Mouse (Mus musculus): ENCODE data around the gene Dpysl4. TPM values are rescaled to one million over a fixed set of nuclear protein-coding genes. Genes with fewer than 3 reads are reported as not detected.

The Dpysl4 gene
- polyA plus RNA-seq, 1 experiment: 0.25 TPM

GRCm38 (mm10) chr7:139096399-139096798 lies 10.6 kb downstream of the Dpysl4 start:
- TF ChIP-seq CTCF (conservative IDR thresholded peaks at IDR 0.05; ENCODE audit: insufficient read depth, insufficient read length, low read depth, low read length) (no peak), POLR2A (IDR thresholded peaks at IDR 0.05; ENCODE audit: low read depth, low read length) (no peak)
- 90% methylated on average over 6 of the region's 6 CpGs for WGBS
- Histone ChIP-seq H3K27ac (ENCODE audit: insufficient read depth, low read depth, low read length) (no peak overlapping the region), H3K27me3 (replicated peaks; ENCODE audit: control insufficient read depth, insufficient read depth, low read length) (no peaks in the 10 kb centered on the region), H3K4me3 (ENCODE audit: insufficient read depth, low read depth, low read length) (no peak overlapping the region), H3K4me1 (ENCODE audit: control insufficient read depth, insufficient read depth, low read length) (no peaks in the 10 kb centered on the region), H3K36me3 (ENCODE audit: control insufficient read depth, insufficient read depth, low read length) (no peaks in the 10 kb centered on the region)
- DNase-seq: no peak

DNA sequence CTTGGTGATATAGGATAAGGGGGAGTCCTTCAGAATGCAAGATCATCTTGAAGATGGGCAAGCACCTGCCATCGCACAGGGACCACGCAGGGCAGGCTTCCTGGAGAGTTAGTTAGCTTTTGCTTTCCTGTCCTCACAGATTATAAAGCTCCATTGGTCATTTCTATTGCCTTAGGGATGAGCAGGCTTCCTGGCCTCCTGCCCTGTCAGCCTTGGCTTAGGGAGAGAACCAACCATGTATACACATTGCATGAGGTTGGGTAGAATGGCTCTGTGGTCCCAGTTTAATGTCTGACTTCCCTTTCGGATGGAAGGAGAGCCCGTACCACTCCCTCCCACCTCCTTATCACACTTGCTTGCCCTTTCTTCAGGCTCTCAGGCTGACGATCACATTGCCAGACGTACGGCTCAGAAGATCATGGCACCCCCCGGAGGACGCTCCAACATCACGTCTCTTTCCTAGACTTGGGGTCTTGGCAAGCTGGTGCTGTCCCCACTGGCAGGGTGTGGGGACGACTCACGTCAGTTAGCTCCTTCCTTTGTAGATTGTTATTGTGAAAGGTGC lies 14.8 kb downstream of the Dpysl4 start:
- Histone ChIP-seq H3K36me3 (ENCODE audit: control insufficient read depth, insufficient read depth, low read length) (no peaks in the 10 kb centered on the region), H3K4me3 (ENCODE audit: insufficient read depth, low read depth, low read length) (no peak overlapping the region), H3K27me3 (replicated peaks; ENCODE audit: control insufficient read depth, insufficient read depth, low read length) (no peaks in the 10 kb centered on the region), H3K4me1 (ENCODE audit: control insufficient read depth, insufficient read depth, low read length) (no peaks in the 10 kb centered on the region), H3K27ac (ENCODE audit: insufficient read depth, low read depth, low read length) (no peak overlapping the region)
- WGBS: 83% methylated on average over 12 of the region's 12 CpGs
- no peak for DNase-seq
- TF ChIP-seq POLR2A (IDR thresholded peaks at IDR 0.05; ENCODE audit: low read depth, low read length) (no peak), CTCF (conservative IDR thresholded peaks at IDR 0.05; ENCODE audit: insufficient read depth, insufficient read length, low read depth, low read length) (no peak)

GRCm38 (mm10) chr7:139101286-139101804 lies 15.5 kb downstream of the Dpysl4 start:
- TF ChIP-seq CTCF (conservative IDR thresholded peaks at IDR 0.05; ENCODE audit: insufficient read depth, insufficient read length, low read depth, low read length) (no peak), POLR2A (IDR thresholded peaks at IDR 0.05; ENCODE audit: low read depth, low read length) (no peak)
- DNase-seq: no peak

DNA sequence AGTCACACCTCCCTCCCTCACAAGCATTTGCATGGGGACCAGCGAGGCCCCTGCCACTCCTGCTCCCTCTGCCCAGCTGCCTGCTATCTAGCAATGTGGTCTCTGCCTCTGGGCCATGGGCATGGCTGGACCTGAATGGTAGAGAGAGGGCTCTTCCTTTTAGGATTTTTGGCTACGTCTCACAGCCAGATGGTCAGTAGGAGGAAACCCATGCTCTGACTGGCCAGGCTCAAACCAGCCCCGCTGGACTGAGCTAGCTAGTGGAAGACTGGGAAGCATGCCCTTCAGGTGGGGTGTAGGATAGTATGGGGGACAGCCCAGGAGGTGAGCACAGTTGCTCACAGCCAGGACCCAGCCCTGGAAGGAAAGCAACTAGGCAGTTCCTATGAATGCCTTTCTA lies 16.0 kb downstream of the Dpysl4 start:
- Histone ChIP-seq H3K36me3 (ENCODE audit: control insufficient read depth, insufficient read depth, low read length) (no peaks in the 10 kb centered on the region), H3K4me1 (ENCODE audit: control insufficient read depth, insufficient read depth, low read length) (no peaks in the 10 kb centered on the region), H3K27me3 (replicated peaks; ENCODE audit: control insufficient read depth, insufficient read depth, low read length) (no peaks in the 10 kb centered on the region), H3K4me3 (ENCODE audit: insufficient read depth, low read depth, low read length) (no peak overlapping the region), H3K27ac (ENCODE audit: insufficient read depth, low read depth, low read length) (no peak overlapping the region)
- no peak for DNase-seq
- WGBS: 83% methylated on average over 3 of the region's 3 CpGs
- TF ChIP-seq CTCF (conservative IDR thresholded peaks at IDR 0.05; ENCODE audit: insufficient read depth, insufficient read length, low read depth, low read length): no peak

More at GRCm38 (mm10) chr7:139101286-139101804, 15.5 kb downstream of the Dpysl4 start:
- Histone ChIP-seq H3K4me1 (ENCODE audit: control insufficient read depth, insufficient read depth, low read length) (no peaks in the 10 kb centered on the region), H3K36me3 (ENCODE audit: control insufficient read depth, insufficient read depth, low read length) (no peaks in the 10 kb centered on the region), H3K27me3 (replicated peaks; ENCODE audit: control insufficient read depth, insufficient read depth, low read length) (no peaks in the 10 kb centered on the region), H3K27ac (ENCODE audit: insufficient read depth, low read depth, low read length) (no peak overlapping the region), H3K4me3 (ENCODE audit: insufficient read depth, low read depth, low read length) (no peak overlapping the region)
- 79% methylated on average over 10 of the region's 10 CpGs for WGBS

GRCm38 (mm10) chr7:139103960-139104381 lies 18.2 kb downstream of the Dpysl4 start:
- no peak for DNase-seq
- WGBS: 64% methylated on average over 10 of the region's 10 CpGs
- H3K27ac ChIP-seq (ENCODE audit: insufficient read depth, low read depth, low read length): no peak overlapping the region
- no peak overlapping the region for H3K4me3 ChIP-seq (ENCODE audit: insufficient read depth, low read depth, low read length)
- no peaks in the 10 kb centered on the region for H3K36me3 ChIP-seq (ENCODE audit: control insufficient read depth, insufficient read depth, low read length)
- no peaks in the 10 kb centered on the region for H3K27me3 ChIP-seq (replicated peaks; ENCODE audit: control insufficient read depth, insufficient read depth, low read length)
- no peak for TF ChIP-seq POLR2A (IDR thresholded peaks at IDR 0.05; ENCODE audit: low read depth, low read length)
- TF ChIP-seq CTCF (conservative IDR thresholded peaks at IDR 0.05; ENCODE audit: insufficient read depth, insufficient read length, low read depth, low read length): no peak
- H3K4me1 ChIP-seq (ENCODE audit: control insufficient read depth, insufficient read depth, low read length): no peaks in the 10 kb centered on the region

GRCm38 (mm10) chr7:139105076-139105475 lies 19.3 kb downstream of the Dpysl4 start:
- 83% methylated on average over 5 of the region's 5 CpGs for WGBS
- no peak for TF ChIP-seq CTCF (conservative IDR thresholded peaks at IDR 0.05; ENCODE audit: insufficient read depth, insufficient read length, low read depth, low read length)
- TF ChIP-seq POLR2A (IDR thresholded peaks at IDR 0.05; ENCODE audit: low read depth, low read length): no peak
- no peak overlapping the region for H3K27ac ChIP-seq (ENCODE audit: insufficient read depth, low read depth, low read length)
- DNase-seq: no peak
- H3K27me3 ChIP-seq (replicated peaks; ENCODE audit: control insufficient read depth, insufficient read depth, low read length): no peaks in the 10 kb centered on the region
- H3K36me3 ChIP-seq (ENCODE audit: control insufficient read depth, insufficient read depth, low read length): no peaks in the 10 kb centered on the region
- H3K4me3 ChIP-seq (ENCODE audit: insufficient read depth, low read depth, low read length): no peak overlapping the region
- H3K4me1 ChIP-seq (ENCODE audit: control insufficient read depth, insufficient read depth, low read length): no peaks in the 10 kb centered on the region

DNA sequence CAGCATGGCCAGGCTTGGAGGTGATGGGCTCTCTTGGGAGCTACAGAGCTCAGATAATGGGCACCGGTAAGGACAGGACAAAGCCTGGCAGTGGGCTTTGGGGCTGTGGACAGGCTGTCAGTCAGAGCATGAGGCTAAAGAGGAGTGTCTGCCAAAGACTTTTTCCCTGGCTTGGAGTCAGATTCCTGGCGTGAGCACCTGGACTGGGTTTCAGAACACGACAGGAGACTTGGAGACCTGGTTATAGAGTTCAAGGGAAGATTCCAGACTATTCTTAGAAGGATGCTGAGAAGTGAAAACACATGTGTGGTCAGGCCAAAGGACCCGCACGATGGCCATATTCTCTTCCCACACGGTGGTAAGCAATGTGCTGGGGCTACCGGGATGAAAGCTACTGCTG lies 19.9 kb downstream of the Dpysl4 start:
- WGBS: 90% methylated on average over 7 of the region's 7 CpGs
- no peak for DNase-seq
- Histone ChIP-seq H3K27me3 (replicated peaks; ENCODE audit: control insufficient read depth, insufficient read depth, low read length) (no peaks in the 10 kb centered on the region), H3K36me3 (ENCODE audit: control insufficient read depth, insufficient read depth, low read length) (no peaks in the 10 kb centered on the region), H3K4me1 (ENCODE audit: control insufficient read depth, insufficient read depth, low read length) (no peaks in the 10 kb centered on the region), H3K27ac (ENCODE audit: insufficient read depth, low read depth, low read length) (no peak overlapping the region), H3K4me3 (ENCODE audit: insufficient read depth, low read depth, low read length) (no peak overlapping the region)
- no peak for TF ChIP-seq CTCF (conservative IDR thresholded peaks at IDR 0.05; ENCODE audit: insufficient read depth, insufficient read length, low read depth, low read length)
- TF ChIP-seq POLR2A (IDR thresholded peaks at IDR 0.05; ENCODE audit: low read depth, low read length): no peak
